Mouse (Mus musculus) kidney, postnatal 10 days (tissue): Measurements from ENCODE around the gene Pycr1.
"Not testable (repeated sequence)": the region's sequence is repeated elsewhere in the genome, so short reads cannot be mapped to it uniquely, and the experiment has no call there.

Experiments used
- DNase-seq: peaks from one replicate; pipeline ENCODE4 v3.0.0; 2021; ENCODE audit warnings: mixed read lengths

Gene Pycr1

GRCm38 (mm10) chr11:120643601-120643987 is at the start of gene Pycr1:
Gene Pycr1 (minus strand): TSS chr11:120643769.
- DNase-seq = peak; percentile 94

- DNase-seq = no peak
Measured at GRCm38 (mm10) chr11:120692471-120693011, 49.0 kb upstream of the Pycr1 start.

GRCm38 (mm10) chr11:120689365-120689764 is 45.8 kb upstream of the Pycr1 start:
- DNase-seq = no peak

GRCm38 (mm10) chr11:120686650-120687272 is 43.2 kb upstream of the Pycr1 start:
- no peak for DNase-seq

- DNase-seq = no peak
Measured at GRCm38 (mm10) chr11:120684660-120685059, 41.1 kb upstream of the Pycr1 start.

GRCm38 (mm10) chr11:120684086-120684485 is 40.5 kb upstream of the Pycr1 start:
- no peak for DNase-seq

- DNase-seq = no peak
Measured at GRCm38 (mm10) chr11:120683536-120683935, 40.0 kb upstream of the Pycr1 start.

- no peak for DNase-seq
Measured at GRCm38 (mm10) chr11:120682683-120683082, 39.1 kb upstream of the Pycr1 start.

GRCm38 (mm10) chr11:120679909-120680308 is 36.3 kb upstream of the Pycr1 start:
- DNase-seq = peak; percentile 67

GRCm38 (mm10) chr11:120676951-120677350 is 33.4 kb upstream of the Pycr1 start:
- no peak for DNase-seq

- DNase-seq = not testable (repeated sequence)
Measured at GRCm38 (mm10) chr11:120675875-120676274, 32.3 kb upstream of the Pycr1 start.

GRCm38 (mm10) chr11:120673594-120674122 is 30.1 kb upstream of the Pycr1 start:
- DNase-seq = no peak

GRCm38 (mm10) chr11:120672687-120673593 is 29.4 kb upstream of the Pycr1 start, which contains the start of gene Aspscr1:
Gene Aspscr1 (plus strand): TSS chr11:120672973.
- DNase-seq = peak; percentile 99

- DNase-seq = no peak
Measured at GRCm38 (mm10) chr11:120666617-120667016, 23.0 kb upstream of the Pycr1 start.

GRCm38 (mm10) chr11:120665406-120665805 is 21.8 kb upstream of the Pycr1 start:
- DNase-seq = peak; percentile 86

- no peak for DNase-seq
Measured at GRCm38 (mm10) chr11:120663714-120664113, 20.1 kb upstream of the Pycr1 start.

GRCm38 (mm10) chr11:120662759-120663158 is 19.2 kb upstream of the Pycr1 start:
- DNase-seq = no peak

GRCm38 (mm10) chr11:120661076-120661460 is 17.5 kb upstream of the Pycr1 start, which contains the start of gene Notum:
Gene Notum (minus strand): TSS chr11:120661175.
- DNase-seq = no peak

- peak; percentile 63 for DNase-seq
Measured at GRCm38 (mm10) chr11:120660301-120661075, 16.9 kb upstream of the Pycr1 start.

GRCm38 (mm10) chr11:120659509-120660300 is 16.1 kb upstream of the Pycr1 start:
- DNase-seq = peak; percentile 41

- peak; percentile 91 for DNase-seq
Measured at GRCm38 (mm10) chr11:120658876-120659410, 15.4 kb upstream of the Pycr1 start.
